Mouse (Mus musculus) liver, embryonic 15.5 days (tissue): ENCODE results near the gene Pdzk1. TPM values are rescaled to one million over a fixed set of nuclear protein-coding genes. Genes with fewer than 3 reads are reported as not detected.

ENCODE experiments used
- ATAC-seq: fragments of 200-750 bp; cut with Nextera tagmentation; 2 replicates; pipeline ENCODE4 v1.8.0; 2017; ENCODE audit warnings: moderate number of reproducible peaks, mild to moderate bottlenecking, moderate library complexity; ENCODE audit not compliant: insufficient read depth
- H3K27ac ChIP-seq: fragments of 300-500 bp; sonication (generic); replicated peaks from 2 replicates; pipeline ENCODE4 v1.5.1; 2015; ENCODE audit warnings: mild to moderate bottlenecking, inconsistent platforms
- H3K27me3 ChIP-seq: fragments of 300-500 bp; sonication (generic); 2 replicates; pipeline ENCODE4 v1.6.1; 2015; ENCODE audit warnings: mild to moderate bottlenecking, inconsistent platforms
- H3K36me3 ChIP-seq: fragments of 300-500 bp; sonication (generic); replicated peaks from 2 replicates; pipeline ENCODE4 v1.6.1; 2015; ENCODE audit warnings: moderate library complexity, mild to moderate bottlenecking, inconsistent platforms
- H3K4me1 ChIP-seq: fragments of 300-500 bp; sonication (generic); replicated peaks from 2 replicates; pipeline ENCODE4 v1.6.1; 2015; ENCODE audit warnings: inconsistent platforms
- H3K4me2 ChIP-seq: fragments of 300-500 bp; sonication (generic); 2 replicates; pipeline ENCODE4 v1.6.1; 2015; ENCODE audit warnings: moderate library complexity, mild to moderate bottlenecking, inconsistent platforms
- H3K4me3 ChIP-seq: fragments of 300-500 bp; sonication (generic); replicated peaks from 2 replicates; pipeline ENCODE4 v1.5.1; 2015; ENCODE audit warnings: mild to moderate bottlenecking, inconsistent platforms
- H3K9ac ChIP-seq: fragments of 300-500 bp; sonication (generic); 2 replicates; pipeline ENCODE4 v1.6.1; 2015; ENCODE audit warnings: moderate library complexity, mild to moderate bottlenecking, inconsistent platforms
- H3K9me3 ChIP-seq: fragments of 300-500 bp; sonication (generic); replicated peaks from 2 replicates; pipeline ENCODE4 v1.6.1; 2016; ENCODE audit warnings: inconsistent platforms
- WGBS: fragments of 180-500 bp; shearing (Covaris S2); methylation state at CpG from one replicate; pipeline ENCODE4 v1.1.7; 2015; ENCODE audit warnings: mixed read lengths; ENCODE audit not compliant: insufficient replicate concordance; 5-methylcytosine and 5-hydroxymethylcytosine counted together
- polyA plus RNA-seq: library from polyadenylated mRNA; unstranded; fragments of >200 nt; fragmentation: Nextera tagmentation; extraction: Ambion mirVana; gene quantifications from 2 replicates; pipeline ENCODE4 v1.2.1, GENCODE M21; 2015

Gene Pdzk1
- polyA plus RNA-seq, 1 experiment from 2014 or later: 21.6 TPM

DNA sequence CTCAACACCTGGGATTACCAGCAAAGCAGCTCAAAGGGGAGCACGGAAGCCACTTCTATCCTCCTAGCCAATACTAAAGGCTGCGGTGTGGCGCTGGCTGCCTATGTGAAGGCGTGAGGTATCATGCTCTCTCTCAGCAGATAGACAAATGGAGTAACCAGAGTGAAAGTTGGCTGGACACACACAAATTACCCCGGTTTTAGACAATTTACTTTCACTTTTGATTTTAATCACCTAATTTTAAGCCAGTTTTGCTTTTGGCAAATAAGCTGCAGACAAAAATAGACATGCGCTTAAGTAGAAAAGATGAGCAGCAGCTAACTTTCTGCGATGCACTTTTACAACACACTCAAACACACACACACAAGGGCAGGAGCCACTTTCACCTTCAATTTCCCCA lies 54.6 kb downstream of the Pdzk1 start:
- Histone ChIP-seq H3K9me3 (no peaks in the 10 kb centered on the region), H3K4me2 (no peak overlapping the region), H3K27me3 (no peaks in the 10 kb centered on the region), H3K9ac (no peak overlapping the region; the same call in 1 of the 2 replicates), H3K4me3 (no peak overlapping the region), H3K27ac (no peak overlapping the region), H3K4me1 (no peaks in the 10 kb centered on the region), H3K36me3 (peaks cover 51% of the 10 kb centered on the region)
- ATAC-seq: no peak
- WGBS: 85% methylated on average over 7 of the region's 7 CpGs

DNA sequence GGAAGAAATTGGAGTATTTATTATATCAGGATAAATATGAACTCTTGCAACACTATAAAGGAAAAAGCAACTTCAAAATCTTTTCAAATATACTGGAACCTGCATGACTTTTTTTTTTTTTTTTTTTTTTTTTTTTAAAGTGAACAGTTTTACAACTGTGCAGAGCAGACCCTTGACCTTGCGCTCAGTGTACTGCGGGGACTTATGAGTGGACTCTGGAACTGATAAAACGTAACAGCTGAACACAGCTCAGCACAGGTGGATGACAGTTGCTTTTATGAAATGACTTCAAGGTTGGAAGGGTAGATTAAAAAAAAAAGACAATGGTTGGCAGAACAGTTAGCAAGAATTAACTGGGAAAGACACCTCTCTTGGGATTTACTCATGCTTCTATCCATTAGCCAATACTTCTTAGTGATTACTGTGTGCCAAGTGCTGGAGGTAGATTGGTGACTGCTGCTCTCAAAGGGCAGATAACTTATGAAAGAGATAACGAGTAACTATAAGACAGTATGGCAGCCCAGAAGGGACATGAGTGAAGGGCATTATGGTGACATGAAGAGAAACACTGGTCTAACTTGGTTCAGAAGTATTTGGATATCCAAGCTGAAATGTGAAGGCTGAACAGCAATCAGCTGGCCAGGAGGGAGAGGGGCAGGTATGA lies 73.4 kb downstream of the Pdzk1 start:
- no peak for ATAC-seq
- Histone ChIP-seq H3K27me3 (peaks cover 6% of the 10 kb centered on the region; the same call in 1 of the 2 replicates), H3K4me2 (no peak overlapping the region), H3K27ac (no peak overlapping the region), H3K9ac (no peak overlapping the region), H3K4me1 (peaks cover 28% of the 10 kb centered on the region), H3K4me3 (no peak overlapping the region), H3K36me3 (peaks cover 2% of the 10 kb centered on the region; the same call in 1 of the 2 replicates), H3K9me3 (no peaks in the 10 kb centered on the region)
- WGBS: 57% methylated on average over 4 of the region's 4 CpGs

DNA sequence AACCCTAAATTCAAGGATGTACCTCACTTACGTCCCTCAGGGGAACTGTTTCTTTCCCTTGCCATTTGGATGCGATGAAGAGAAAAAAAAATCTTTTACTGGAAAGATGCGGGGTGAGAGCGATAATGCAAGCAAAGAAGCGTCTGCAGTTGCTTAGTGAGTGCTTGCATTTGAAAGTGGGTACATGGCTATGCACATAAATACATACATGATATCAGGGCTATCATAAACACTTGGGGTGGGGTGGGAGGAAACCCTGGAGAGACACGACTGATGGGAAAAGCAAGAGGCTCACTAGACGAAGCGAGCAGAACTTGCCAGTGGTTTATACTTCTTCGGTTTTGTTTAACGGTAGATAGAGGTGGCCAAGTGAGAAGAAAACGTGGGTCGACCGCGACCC lies 75.3 kb downstream of the Pdzk1 start, which contains the start of gene Gja5:
Gene Gja5 (plus strand): TSS at position 301 of the 400 bp plus-strand sequence.
- H3K9me3 ChIP-seq: no peaks in the 10 kb centered on the region
- peak within 1 kb of the TSS; percentile 75 for H3K4me3 ChIP-seq
- peaks cover 28% of the 10 kb centered on the region for H3K4me1 ChIP-seq
- peak within 1 kb of the TSS; percentile 43 for H3K27ac ChIP-seq
- peaks cover 11% of the 10 kb centered on the region; the same call in 1 of the 2 replicates for H3K27me3 ChIP-seq
- 11% methylated on average over 14 of the region's 14 CpGs for WGBS
- no peak for ATAC-seq
- peak within 1 kb of the TSS; percentile 93 for H3K4me2 ChIP-seq
- no peaks in the 10 kb centered on the region for H3K36me3 ChIP-seq
- peak within 1 kb of the TSS; percentile 87 for H3K9ac ChIP-seq

DNA sequence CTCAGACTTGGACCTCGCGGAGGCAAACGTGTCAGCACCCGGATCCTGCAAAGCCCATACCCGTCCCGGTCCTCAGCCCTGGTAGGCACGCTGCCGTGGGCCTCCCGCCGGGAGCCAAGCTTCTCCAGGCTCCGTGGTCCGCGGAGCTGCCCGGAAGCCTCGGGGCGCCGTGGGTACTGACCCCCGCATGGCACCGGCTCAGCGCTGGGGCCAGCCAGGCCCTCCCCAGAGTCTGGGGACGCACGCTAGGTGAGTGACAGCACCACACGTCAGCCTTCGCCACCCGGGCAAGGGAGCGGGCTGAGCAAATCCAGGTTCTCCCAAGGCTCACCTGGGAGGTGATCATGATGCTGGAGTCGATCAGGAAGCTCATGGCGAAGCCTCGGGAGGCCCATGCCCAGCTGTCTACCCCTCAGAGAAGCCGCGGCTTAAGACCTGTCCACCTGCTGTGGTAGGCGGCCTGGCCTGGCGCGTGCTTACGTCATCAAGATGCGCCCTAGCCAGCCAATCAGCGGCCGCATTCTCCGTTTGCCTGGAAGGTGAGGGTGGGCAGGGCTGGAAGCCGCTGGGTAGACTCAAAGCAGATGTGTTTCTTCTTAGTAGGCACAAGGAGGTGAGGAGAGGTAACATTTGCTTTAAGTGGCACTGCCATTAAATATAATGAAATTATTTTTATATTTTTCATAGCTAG lies 75.9 kb downstream of the Pdzk1 start, which contains the start of gene Gpr89:
Gene Gpr89 (minus strand): TSS at position 496 of the 691 bp plus-strand sequence.
- H3K4me1 ChIP-seq: peaks cover 28% of the 10 kb centered on the region
- peak within 1 kb of the TSS; percentile 75 for H3K4me3 ChIP-seq
- H3K27ac ChIP-seq: peak within 1 kb of the TSS; percentile 43
- peak within 1 kb of the TSS; percentile 93 for H3K4me2 ChIP-seq
- H3K9ac ChIP-seq: peak within 1 kb of the TSS; percentile 87
- ATAC-seq: peak; percentile 96
- WGBS: under 1% methylated on average over 40 of the region's 40 CpGs
- peaks cover 11% of the 10 kb centered on the region; the same call in 1 of the 2 replicates for H3K27me3 ChIP-seq
- no peaks in the 10 kb centered on the region for H3K36me3 ChIP-seq
- no peaks in the 10 kb centered on the region for H3K9me3 ChIP-seq

DNA sequence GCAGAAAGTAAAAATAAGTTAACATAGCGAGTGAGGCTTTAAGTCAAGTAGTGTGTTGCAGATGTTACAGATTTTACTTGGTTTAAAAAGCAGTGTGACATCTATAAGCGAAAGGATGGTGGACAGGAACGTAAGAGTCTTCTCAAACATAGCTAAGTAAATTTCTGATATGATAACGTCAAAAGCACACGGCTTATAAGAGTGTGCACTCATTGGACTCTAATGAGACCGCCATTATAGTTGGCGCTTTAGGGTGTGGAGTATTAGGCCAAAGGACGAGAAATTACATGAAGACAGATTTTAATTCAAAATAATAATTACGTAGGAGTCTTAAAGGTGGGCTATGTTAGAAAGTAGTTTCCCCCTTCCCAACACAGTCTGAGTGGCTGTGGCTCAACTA lies 76.5 kb downstream of the Pdzk1 start:
- H3K4me1 ChIP-seq: peaks cover 28% of the 10 kb centered on the region
- no peaks in the 10 kb centered on the region for H3K9me3 ChIP-seq
- H3K4me3 ChIP-seq: peak overlapping the region; percentile 75
- 35% methylated on average over 9 of the region's 9 CpGs for WGBS
- no peak for ATAC-seq
- peaks cover 14% of the 10 kb centered on the region; the same call in 1 of the 2 replicates for H3K27me3 ChIP-seq
- H3K27ac ChIP-seq: no peak overlapping the region
- H3K4me2 ChIP-seq: peak overlapping the region; percentile 93
- peak overlapping the region; percentile 87 for H3K9ac ChIP-seq
- H3K36me3 ChIP-seq: no peaks in the 10 kb centered on the region

Other genes with a start within 250 kb of the Pdzk1 start
- 10.9 and 11.7 TPM in 2 replicates for gene Polr3gl, start 235.1 kb upstream of the Pdzk1 start, polyA plus RNA-seq
- gene Ankrd34a, start 232.6 kb upstream of the Pdzk1 start, polyA plus RNA-seq: 0.12 and 0.15 TPM in 2 replicates
- gene Lix1l, start 228.1 kb upstream of the Pdzk1 start, polyA plus RNA-seq: 0.47 and 0.64 TPM in 2 replicates
- 50.9 and 51.1 TPM in 2 replicates for gene Rbm8a, start 199.4 kb upstream of the Pdzk1 start, polyA plus RNA-seq
- 17.3 TPM in 2 replicates for gene Pex11b, start 193.9 kb upstream of the Pdzk1 start, polyA plus RNA-seq
- gene Gm42957, start 193.8 kb upstream of the Pdzk1 start, polyA plus RNA-seq: not detected in 2 replicates
- 0.10 and 0.20 TPM in 2 replicates for gene Itga10, start 183.7 kb upstream of the Pdzk1 start, polyA plus RNA-seq
- gene Ankrd35, start 159.2 kb upstream of the Pdzk1 start, polyA plus RNA-seq: 0.33 and 0.53 TPM in 2 replicates
- gene Pias3, start 132.9 kb upstream of the Pdzk1 start, polyA plus RNA-seq: 5.8 and 6.1 TPM in 2 replicates
- 1.0 and 1.3 TPM in 2 replicates for gene Nudt17, start 120.7 kb upstream of the Pdzk1 start, polyA plus RNA-seq
- 19.8 and 21.3 TPM in 2 replicates for gene Polr3c, start 101.7 kb upstream of the Pdzk1 start, polyA plus RNA-seq
- 26.4 and 27.8 TPM in 2 replicates for gene Rnf115, start 101.6 kb upstream of the Pdzk1 start, polyA plus RNA-seq
- 0.30 and 0.31 TPM in 2 replicates for gene Cd160, start 67 bp downstream of the Pdzk1 start, polyA plus RNA-seq
- gene Gja5, start 75.4 kb downstream of the Pdzk1 start, polyA plus RNA-seq: 2.2 and 3.1 TPM in 2 replicates
- 22.3 and 23.6 TPM in 2 replicates for gene Gpr89, start 76.1 kb downstream of the Pdzk1 start, polyA plus RNA-seq
- gene Gja8, start 96.7 kb downstream of the Pdzk1 start, polyA plus RNA-seq: not detected in 2 replicates